Mouse (Mus musculus): ENCODE results near the gene Cep128.

- TF ChIP-seq POLR2AphosphoS5 (IDR thresholded peaks at IDR 0.05; ENCODE audit: insufficient replicate concordance, low read depth, low read length) (no peak), TAL1 (conservative IDR thresholded peaks at IDR 0.05; ENCODE audit: low read depth, low read length) (no peak), CTCF (IDR thresholded peaks at IDR 0.05; ENCODE audit: low read depth, low read length) (no peak), GATA1 (IDR thresholded peaks at IDR 0.05; ENCODE audit: borderline replicate concordance, low read length) (no peak), GATA2 (IDR thresholded peaks at IDR 0.05; ENCODE audit: borderline replicate concordance, low read depth, low read length) (no peak)
Observed at GRCm38 (mm10) chr12:91410306-91410705, 26.1 kb upstream of the Cep128 start.

All from G1E (cell line).